In genomic region chr5:45670894-45671494, GRCm38 (mm10) we compare ENCODE assay signal across 9 mouse cellular contexts. TPM values are rescaled to one million over a fixed set of nuclear protein-coding genes. Genes with fewer than 3 reads are reported as not detected.
DNase-seq lines count a peak whose midpoint lies in the region; ATAC-seq and TF ChIP-seq lines count a peak whose summit lies in the region.
"Had no signal": no experiment of that assay in that cellular context is flagged by ENCODE, and none has a peak within 500 bp of the region (broad histone marks: within the 10 kb centered on the region; RNA-seq: fewer than 3 reads in every experiment).

No protein-coding gene starts in this region.

- peaks cover 12% of the 10 kb centered on the region for H3K4me1 ChIP-seq in lung, embryonic 15.5 days
- peaks cover 4% of the 10 kb centered on the region; the same call in 1 of the 2 replicates for H3K4me1 ChIP-seq in lung, postnatal 0 days (ENCODE audit: insufficient read depth, low read depth, low read length)
- no peaks in the 10 kb centered on the region; the same call in 1 of the 2 replicates for H3K4me1 ChIP-seq in forebrain, embryonic 11.5 days (replicated peaks; ENCODE audit: control insufficient read depth, insufficient read depth, low read length)
- peaks cover 3% of the 10 kb centered on the region; the same call in 1 of the 2 replicates for H3K4me1 ChIP-seq in limb, embryonic 11.5 days (ENCODE audit: control insufficient read depth, insufficient read depth, low read length)
- H3K4me1 ChIP-seq in stomach, embryonic 14.5 days (ENCODE audit: control insufficient read depth, insufficient read depth, low read length): 0 out of 2 replicates have a peak, but pooled peaks cover 5% of the 10 kb centered on the region
- H3K4me1 ChIP-seq in thymus, adult 2 months (replicated peaks; ENCODE audit: control insufficient read depth, insufficient read depth, low read length): no peaks in the 10 kb centered on the region; the same call in 1 of the 2 replicates

- TF ChIP-seq POLR2A in thymus, adult 2 months (IDR thresholded peaks at IDR 0.05; ENCODE audit: control insufficient read depth, extremely low read depth, insufficient read depth, low read length, poor library complexity): no peak

- no peak for TF ChIP-seq CTCF in lung, postnatal 0 days (IDR thresholded peaks at IDR 0.05)
- no peak for TF ChIP-seq CTCF in thymus, adult 2 months (IDR thresholded peaks at IDR 0.05; ENCODE audit: borderline replicate concordance, control insufficient read depth, extremely low read depth, insufficient read depth, low read length, poor library complexity)

- no peak for ATAC-seq in lung, embryonic 15.5 days (ENCODE audit: borderline replicate concordance, extremely low read depth, low FRiP score, low TSS enrichment)
- no peak for ATAC-seq in lung, postnatal 0 days
- no peak for ATAC-seq in forebrain, embryonic 11.5 days (replicated peaks; ENCODE audit: low FRiP score)
- no peak for ATAC-seq in limb, embryonic 11.5 days (ENCODE audit: insufficient number of reproducible peaks, low FRiP score, low TSS enrichment, low read depth)
- ATAC-seq in stomach, embryonic 14.5 days (ENCODE audit: insufficient number of reproducible peaks, insufficient read depth, low FRiP score, low read depth): no peak

- no peak for DNase-seq in lung, postnatal 0 days (ENCODE audit: low spot score)
- DNase-seq in forebrain, embryonic 11.5 days (ENCODE audit: low spot score): no peak
- no peak for DNase-seq in limb, embryonic 11.5 days (ENCODE audit: low spot score)
- no peak for DNase-seq in left cerebral cortex, adult 11 months (ENCODE audit: low spot score)
- no peak for DNase-seq in ovary, adult 18-20 months (ENCODE audit: low spot score)
- no peak for DNase-seq in thymus, adult 2 months
- DNase-seq: cerebellum, postnatal 10 days had no signal

- peak overlapping the region; percentile 73 for H3K4me3 ChIP-seq in lung, embryonic 15.5 days
- H3K4me3 ChIP-seq in lung, postnatal 0 days (ENCODE audit: low read depth, low read length): no peak overlapping the region
- peak overlapping the region; percentile 67 for H3K4me3 ChIP-seq in forebrain, embryonic 11.5 days (ENCODE audit: low read depth, low read length)
- peak overlapping the region; percentile 78 for H3K4me3 ChIP-seq in limb, embryonic 11.5 days (ENCODE audit: low read depth, low read length)
- H3K4me3 ChIP-seq in stomach, embryonic 14.5 days (ENCODE audit: low read depth, low read length): peak overlapping the region; percentile 91
- H3K4me3 ChIP-seq in thymus, adult 2 months (ENCODE audit: control insufficient read depth, insufficient read depth, low read length): no peak overlapping the region

- no peak for TF ChIP-seq EP300 in lung, postnatal 0 days (IDR thresholded peaks at IDR 0.05)

- H3K27me3 ChIP-seq in lung, embryonic 15.5 days: no peaks in the 10 kb centered on the region
- H3K27me3 ChIP-seq in lung, postnatal 0 days (replicated peaks; ENCODE audit: insufficient read depth, low read length): no peaks in the 10 kb centered on the region
- H3K27me3 ChIP-seq in forebrain, embryonic 11.5 days (ENCODE audit: control insufficient read depth, insufficient read depth, low read length): no peaks in the 10 kb centered on the region
- no peaks in the 10 kb centered on the region for H3K27me3 ChIP-seq in limb, embryonic 11.5 days (ENCODE audit: control insufficient read depth, insufficient read depth, low read length)
- no peaks in the 10 kb centered on the region for H3K27me3 ChIP-seq in stomach, embryonic 14.5 days (ENCODE audit: control insufficient read depth, insufficient read depth, low read length)
- no peaks in the 10 kb centered on the region for H3K27me3 ChIP-seq in thymus, adult 2 months (ENCODE audit: control insufficient read depth, insufficient read depth, low read length)

- H3K27ac ChIP-seq in lung, embryonic 15.5 days: no peak overlapping the region
- H3K27ac ChIP-seq in lung, postnatal 0 days (ENCODE audit: low read length): no peak overlapping the region
- H3K27ac ChIP-seq in forebrain, embryonic 11.5 days (ENCODE audit: low read depth, low read length): no peak overlapping the region
- H3K27ac ChIP-seq in limb, embryonic 11.5 days (replicated peaks; ENCODE audit: low read depth, low read length): no peak overlapping the region
- H3K27ac ChIP-seq in stomach, embryonic 14.5 days (ENCODE audit: low read length): no peak overlapping the region
- no peak overlapping the region for H3K27ac ChIP-seq in thymus, adult 2 months (ENCODE audit: control insufficient read depth, insufficient read depth, low read length)

- H3K9me3 ChIP-seq in lung, embryonic 15.5 days: no peaks in the 10 kb centered on the region
- H3K9me3 ChIP-seq in lung, postnatal 0 days (ENCODE audit: low read length): no peaks in the 10 kb centered on the region
- no peaks in the 10 kb centered on the region for H3K9me3 ChIP-seq in forebrain, embryonic 11.5 days (ENCODE audit: control insufficient read depth, low read length)
- no peaks in the 10 kb centered on the region for H3K9me3 ChIP-seq in limb, embryonic 11.5 days (ENCODE audit: control insufficient read depth, low read length)
- no peaks in the 10 kb centered on the region for H3K9me3 ChIP-seq in stomach, embryonic 14.5 days (ENCODE audit: control insufficient read depth, low read depth, low read length)

- H3K36me3 ChIP-seq in lung, embryonic 15.5 days: peaks cover 13% of the 10 kb centered on the region
- no peaks in the 10 kb centered on the region for H3K36me3 ChIP-seq in lung, postnatal 0 days (ENCODE audit: insufficient read depth, low read length)
- H3K36me3 ChIP-seq in forebrain, embryonic 11.5 days (ENCODE audit: control insufficient read depth, insufficient read depth, low read length): no peaks in the 10 kb centered on the region
- H3K36me3 ChIP-seq in limb, embryonic 11.5 days (ENCODE audit: control insufficient read depth, insufficient read depth, low read length): no peaks in the 10 kb centered on the region
- peaks cover 11% of the 10 kb centered on the region for H3K36me3 ChIP-seq in stomach, embryonic 14.5 days (ENCODE audit: control insufficient read depth, insufficient read depth, low read length)
- H3K36me3 ChIP-seq in thymus, adult 2 months (ENCODE audit: control insufficient read depth, insufficient read depth, low read length): no peaks in the 10 kb centered on the region

- H3K4me2 ChIP-seq in lung, embryonic 15.5 days: peak overlapping the region; percentile 70
- no peak overlapping the region for H3K4me2 ChIP-seq in lung, postnatal 0 days (replicated peaks; ENCODE audit: low read depth, low read length)
- H3K4me2 ChIP-seq in forebrain, embryonic 11.5 days (ENCODE audit: low read depth, low read length, severe bottlenecking): peak overlapping the region; percentile 51
- peak overlapping the region; percentile 84 for H3K4me2 ChIP-seq in limb, embryonic 11.5 days (ENCODE audit: low read depth, severe bottlenecking)
- peak overlapping the region; percentile 79 for H3K4me2 ChIP-seq in stomach, embryonic 14.5 days (replicated peaks; ENCODE audit: low read depth, low read length)

- 42% methylated on average over 5 of the region's 5 CpGs for WGBS in lung, embryonic 15.5 days
- WGBS in lung, postnatal 0 days: 36% methylated on average over 5 of the region's 5 CpGs
- WGBS in forebrain, embryonic 11.5 days: 67% methylated on average over 5 of the region's 5 CpGs
- WGBS in limb, embryonic 11.5 days: 63% methylated on average over 5 of the region's 5 CpGs
- WGBS in stomach, embryonic 14.5 days: 45% methylated on average over 5 of the region's 5 CpGs
- WGBS in thymus, adult 2 months: 70% methylated on average over 5 of the region's 5 CpGs

- peak overlapping the region; percentile 77; the same call in 1 of the 2 replicates for H3K9ac ChIP-seq in lung, embryonic 15.5 days
- no peak overlapping the region for H3K9ac ChIP-seq in lung, postnatal 0 days (replicated peaks; ENCODE audit: low read depth)
- H3K9ac ChIP-seq in forebrain, embryonic 11.5 days (ENCODE audit: low read length): no peak overlapping the region
- H3K9ac ChIP-seq in limb, embryonic 11.5 days (ENCODE audit: low read length): no peak overlapping the region
- H3K9ac ChIP-seq in stomach, embryonic 14.5 days (replicated peaks; ENCODE audit: low read depth, low read length): 0 out of 2 replicates have a peak overlapping the region, but pooled peaks have one; percentile 6

RNA-seq across cellular contexts. Expression of gene Ncapg, which starts 1.3 kb away (rescaled TPM):
- polyA plus RNA-seq in lung, embryonic 15.5 days (2015; fragmentation: Nextera tagmentation; extraction: Ambion mirVana): 67.5 and 71.1 TPM in 2 replicates
- polyA plus RNA-seq in lung, postnatal 0 days (2015; fragmentation: Nextera tagmentation; extraction: Ambion mirVana): 2.6 and 3.8 TPM in 2 replicates
- 86.3 and 101 TPM in 2 replicates for polyA plus RNA-seq in forebrain, embryonic 11.5 days (2014; fragmentation: Nextera tagmentation; extraction: Ambion mirVana)
- polyA plus RNA-seq in limb, embryonic 11.5 days (2014; fragmentation: Nextera tagmentation; extraction: Ambion mirVana): 83.7 and 84.7 TPM in 2 replicates
- polyA plus RNA-seq in stomach, embryonic 14.5 days (2014; fragmentation: Nextera tagmentation; extraction: Ambion mirVana): 55.1 and 55.6 TPM in 2 replicates
- polyA plus RNA-seq in thymus, adult 2 months (2012; rRNA removed): 6.0 and 8.3 TPM in 2 replicates

RNA-seq across cellular contexts. Expression of gene Fam184b, which starts 31.6 kb away (rescaled TPM):
- polyA plus RNA-seq in lung, embryonic 15.5 days (2015; fragmentation: Nextera tagmentation; extraction: Ambion mirVana): 0.25 and 0.30 TPM in 2 replicates
- polyA plus RNA-seq in lung, postnatal 0 days (2015; fragmentation: Nextera tagmentation; extraction: Ambion mirVana): 0.04 TPM in 2 replicates
- polyA plus RNA-seq in forebrain, embryonic 11.5 days (2014; fragmentation: Nextera tagmentation; extraction: Ambion mirVana): 2.8 and 3.2 TPM in 2 replicates
- polyA plus RNA-seq in limb, embryonic 11.5 days (2014; fragmentation: Nextera tagmentation; extraction: Ambion mirVana): 0.85 and 0.87 TPM in 2 replicates
- 4.0 TPM in 2 replicates for polyA plus RNA-seq in stomach, embryonic 14.5 days (2014; fragmentation: Nextera tagmentation; extraction: Ambion mirVana)
- polyA plus RNA-seq in thymus, adult 2 months (2012; rRNA removed): 0.05 TPM in 2 replicates

Comparison
In these comparisons a context has a peak if more than half of its experiments do, and no peak if none do; other contexts are left out.
1. H3K4me3 ChIP-seq: peak in lung, embryonic 15.5 days (single experiment), forebrain, embryonic 11.5 days (single experiment), limb, embryonic 11.5 days (single experiment) and stomach, embryonic 14.5 days (single experiment); none in lung, postnatal 0 days (single experiment) and thymus, adult 2 months (single experiment).
2. H3K9ac ChIP-seq: peak in lung, embryonic 15.5 days (single experiment) and stomach, embryonic 14.5 days (single experiment); none in lung, postnatal 0 days (single experiment), forebrain, embryonic 11.5 days (single experiment) and limb, embryonic 11.5 days (single experiment).